ENCODE assay signal across 23 mouse cellular contexts in the genomic region with DNA sequence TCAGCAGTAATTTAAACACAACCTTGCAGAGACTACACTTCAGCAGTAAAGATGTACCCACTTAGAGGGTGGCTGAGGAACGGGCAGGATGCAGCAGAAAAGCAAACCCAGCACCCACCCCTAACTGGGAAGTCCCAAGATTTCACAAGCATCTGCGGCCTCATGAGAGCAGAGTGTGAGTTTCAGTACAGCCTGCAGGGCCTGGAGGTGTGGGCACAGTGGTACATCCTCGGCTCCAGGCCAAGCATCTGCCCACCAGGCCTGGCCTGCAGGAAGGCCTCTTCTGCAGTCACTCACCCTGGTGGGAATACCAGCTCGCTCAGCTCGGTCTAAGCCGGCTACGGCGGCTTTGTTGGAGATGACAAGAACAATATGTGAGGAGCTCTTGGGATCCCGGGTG.
"Had no signal": no experiment of that assay in that cellular context is flagged by ENCODE, and none has a peak within 500 bp of the region (broad histone marks: within the 10 kb centered on the region; RNA-seq: fewer than 3 reads in every experiment).

No protein-coding gene starts in this region.

- DNase-seq: kidney, adult 2 months; kidney, postnatal 10 days; kidney, postnatal 36 days; liver, postnatal 0 days; lung, embryonic 14.5 days; midbrain, embryonic 14.5 days; retina, postnatal 1 day; right cerebral cortex, postnatal 25 days; thymus, adult 2 months; thymus, postnatal 14 days; thymus, postnatal 4 days had no signal

- H3K27me3 ChIP-seq: kidney, embryonic 15.5 days; limb, embryonic 15.5 days; neural tube, embryonic 12.5 days; neural tube, embryonic 15.5 days had no signal

- H3K4me1 ChIP-seq: kidney, embryonic 15.5 days; limb, embryonic 12.5 days had no signal

- H3K9me3 ChIP-seq: kidney, embryonic 15.5 days; limb, embryonic 12.5 days; limb, embryonic 15.5 days; neural tube, embryonic 12.5 days; neural tube, embryonic 15.5 days had no signal

- H3K27ac ChIP-seq: kidney, embryonic 15.5 days; limb, embryonic 12.5 days; limb, embryonic 15.5 days; liver, embryonic 14.5 days; macrophage; neural tube, embryonic 12.5 days; neural tube, embryonic 15.5 days; stomach, postnatal 0 days had no signal

- ATAC-seq: intestine, postnatal 0 days; liver, postnatal 0 days; lung, postnatal 0 days had no signal

- H3K9ac ChIP-seq: kidney, embryonic 15.5 days; limb, embryonic 12.5 days; limb, embryonic 15.5 days; liver, embryonic 14.5 days; liver, postnatal 0 days; lung, embryonic 14.5 days; neural tube, embryonic 12.5 days; neural tube, embryonic 15.5 days had no signal

- H3K4me2 ChIP-seq: kidney, embryonic 15.5 days; limb, embryonic 12.5 days; limb, embryonic 15.5 days; liver, embryonic 11.5 days; lung, embryonic 14.5 days; midbrain, embryonic 11.5 days; neural tube, embryonic 12.5 days; neural tube, embryonic 15.5 days had no signal

- H3K4me3 ChIP-seq: kidney, embryonic 15.5 days; limb, embryonic 12.5 days; limb, embryonic 15.5 days; neural tube, embryonic 12.5 days; neural tube, embryonic 15.5 days had no signal
